17 mouse cellular contexts compared by ENCODE assay signal in genomic region chr8:95289066-95289650, GRCm38 (mm10). TPM values are rescaled to one million over a fixed set of nuclear protein-coding genes. Genes with fewer than 3 reads are reported as not detected.
"Had no signal": no experiment of that assay in that cellular context is flagged by ENCODE, and none has a peak within 500 bp of the region (broad histone marks: within the 10 kb centered on the region; RNA-seq: fewer than 3 reads in every experiment).

No protein-coding gene starts in this region.

- H3K9me3 ChIP-seq: kidney, embryonic 15.5 days; liver, embryonic 15.5 days; midbrain, embryonic 12.5 days had no signal

- H3K27ac ChIP-seq: kidney, embryonic 15.5 days; left cerebral cortex, adult 2 months; liver, embryonic 15.5 days; midbrain, embryonic 12.5 days had no signal

- H3K4me1 ChIP-seq: liver, embryonic 15.5 days; midbrain, embryonic 12.5 days had no signal

- H3K9ac ChIP-seq: kidney, embryonic 15.5 days; liver, embryonic 15.5 days; midbrain, embryonic 12.5 days had no signal

- H3K27me3 ChIP-seq: kidney, embryonic 15.5 days; liver, embryonic 15.5 days; midbrain, embryonic 12.5 days had no signal

- H3K36me3 ChIP-seq: kidney, embryonic 15.5 days; liver, embryonic 15.5 days; midbrain, embryonic 12.5 days had no signal

- DNase-seq: kidney, adult 2 months; kidney, postnatal 14 days; lung, adult 2 months; lung, postnatal 4 days; right cerebral cortex, postnatal 14 days; thymus, postnatal 4 days had no signal

- H3K4me2 ChIP-seq: kidney, embryonic 15.5 days; liver, embryonic 11.5 days; liver, embryonic 15.5 days; midbrain, embryonic 12.5 days had no signal

- H3K4me3 ChIP-seq: kidney, embryonic 15.5 days; left cerebral cortex, adult 2 months; liver, embryonic 15.5 days; megakaryocyte, embryonic 14.5 days; midbrain, embryonic 12.5 days had no signal

- ATAC-seq: lung, postnatal 0 days; midbrain, embryonic 16.5 days had no signal

RNA-seq across cellular contexts. Expression of gene Tepp, which starts 21.2 kb away (rescaled TPM):
- total RNA-seq: layer of hippocampus, postnatal 25 days; left cerebral cortex, adult 2 months had no signal
- polyA plus RNA-seq: kidney, embryonic 15.5 days; large intestine, adult 2 months; liver, embryonic 11.5 days; liver, embryonic 15.5 days; midbrain, embryonic 12.5 days; stomach, embryonic 16.5 days had no signal
